Mouse (Mus musculus): ENCODE measurements at regions not wholly inside any gene's neighbourhood (a gene's known extent, or its start where the extent isn't known, plus 50 kb on each side); places are given as distances from the start of the nearest gene placed in this dataset.

DNA sequence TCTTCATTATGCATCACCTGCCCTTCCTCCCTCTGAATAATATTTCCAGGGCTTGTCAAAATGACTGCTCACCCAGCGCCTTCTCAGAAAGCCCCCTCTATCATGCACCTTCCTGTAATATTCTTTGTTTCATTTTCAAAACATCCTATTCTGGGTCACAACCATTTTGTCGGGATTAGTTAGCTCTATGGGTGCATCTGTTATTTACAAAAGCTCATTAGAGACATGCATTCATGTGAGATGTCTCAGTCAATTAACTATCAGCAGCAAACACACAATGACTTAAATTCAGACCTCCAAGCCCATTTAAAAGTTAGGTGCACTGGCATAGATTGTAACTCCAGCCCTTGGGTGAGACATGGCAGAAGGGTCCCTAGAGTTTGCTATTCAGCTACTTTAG lies 724.2 kb upstream of the Jmjd1c start:
- H3K9me3 ChIP-seq (ENCODE audit: control insufficient read depth, low read length) = no peaks in the 10 kb centered on the region
- no peaks in the 10 kb centered on the region for H3K36me3 ChIP-seq (ENCODE audit: control insufficient read depth, insufficient read depth, low read length)
- H3K4me3 ChIP-seq (ENCODE audit: low read depth, low read length) = no peak overlapping the region
- WGBS = 84% methylated on average over 2 of the region's 2 CpGs
- no peak overlapping the region for H3K27ac ChIP-seq (replicated peaks)
- no peak overlapping the region for H3K9ac ChIP-seq (ENCODE audit: low read length)
- H3K27me3 ChIP-seq (ENCODE audit: control insufficient read depth, insufficient read depth, low read length) = no peaks in the 10 kb centered on the region
- TF ChIP-seq CTCF (IDR thresholded peaks at IDR 0.05; ENCODE audit: low read depth) (no peak), EP300 (optimal IDR thresholded peaks at IDR 0.05) (no peak)
- H3K4me2 ChIP-seq (replicated peaks; ENCODE audit: low read depth) = no peak overlapping the region
- no peaks in the 10 kb centered on the region for H3K4me1 ChIP-seq (replicated peaks; ENCODE audit: control insufficient read depth, insufficient read depth)
- no peak for ATAC-seq (ENCODE audit: low FRiP score, low TSS enrichment)
- DNase-seq (ENCODE audit: low spot score) = no peak
